Mouse (Mus musculus): ENCODE results near the gene Frs2. TPM values are rescaled to one million over a fixed set of nuclear protein-coding genes. Genes with fewer than 3 reads are reported as not detected.
A peak's percentile ranks its signal among the peaks of the same experiment; 100 is the strongest.

Gene Frs2
- total and polyA plus RNA-seq, 2 experiments from 2014 or later, result 13.6 to 14.1 TPM

DNA sequence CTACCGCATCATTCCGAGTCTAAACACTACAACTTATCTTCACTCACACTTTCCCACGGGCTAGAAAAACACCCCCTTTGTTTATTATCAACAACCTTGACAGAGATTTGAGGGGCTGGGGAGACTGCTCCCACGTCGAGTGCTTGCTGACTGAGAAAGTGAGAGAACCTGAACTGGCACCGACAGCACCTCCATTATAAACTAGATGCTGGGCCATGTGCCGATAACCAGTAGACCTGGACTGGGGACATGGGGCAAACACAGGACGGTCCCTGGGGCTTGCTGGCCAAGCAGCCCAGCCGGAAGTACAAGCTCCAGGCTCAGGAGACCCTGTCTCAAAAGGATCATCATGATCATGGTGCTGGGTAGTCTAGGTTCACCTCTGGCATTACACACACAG, 1.9 kb downstream of the Frs2 start:
- ATAC-seq (ENCODE audit: insufficient read depth, low read depth) (no peak), DNase-seq (ENCODE audit: low spot score) (no peak)
- WGBS, result 14% methylated on average over 9 of the region's 9 CpGs
- Histone ChIP-seq H3K4me3 (ENCODE audit: low read depth, low read length) (peak overlapping the region; percentile 95), H3K36me3 (replicated peaks; ENCODE audit: control insufficient read depth, insufficient read depth, low read length) (no peaks in the 10 kb centered on the region), H3K4me1 (ENCODE audit: control insufficient read depth, insufficient read depth) (peaks cover 38% of the 10 kb centered on the region), H3K27me3 (ENCODE audit: control insufficient read depth, insufficient read depth, low read length) (no peaks in the 10 kb centered on the region), H3K4me2 (ENCODE audit: low read depth, low read length) (peak overlapping the region; percentile 80), H3K9ac (replicated peaks; ENCODE audit: low read depth, low read length) (peak overlapping the region; percentile 51), H3K27ac (ENCODE audit: low read depth) (peak overlapping the region; percentile 86), H3K9me3 (replicated peaks; ENCODE audit: control insufficient read depth, low read length) (no peaks in the 10 kb centered on the region)
- TF ChIP-seq CTCF (IDR thresholded peaks at IDR 0.05; ENCODE audit: low read depth) (no peak), EP300 (IDR thresholded peaks at IDR 0.05; ENCODE audit: low read depth) (no peak)

DNA sequence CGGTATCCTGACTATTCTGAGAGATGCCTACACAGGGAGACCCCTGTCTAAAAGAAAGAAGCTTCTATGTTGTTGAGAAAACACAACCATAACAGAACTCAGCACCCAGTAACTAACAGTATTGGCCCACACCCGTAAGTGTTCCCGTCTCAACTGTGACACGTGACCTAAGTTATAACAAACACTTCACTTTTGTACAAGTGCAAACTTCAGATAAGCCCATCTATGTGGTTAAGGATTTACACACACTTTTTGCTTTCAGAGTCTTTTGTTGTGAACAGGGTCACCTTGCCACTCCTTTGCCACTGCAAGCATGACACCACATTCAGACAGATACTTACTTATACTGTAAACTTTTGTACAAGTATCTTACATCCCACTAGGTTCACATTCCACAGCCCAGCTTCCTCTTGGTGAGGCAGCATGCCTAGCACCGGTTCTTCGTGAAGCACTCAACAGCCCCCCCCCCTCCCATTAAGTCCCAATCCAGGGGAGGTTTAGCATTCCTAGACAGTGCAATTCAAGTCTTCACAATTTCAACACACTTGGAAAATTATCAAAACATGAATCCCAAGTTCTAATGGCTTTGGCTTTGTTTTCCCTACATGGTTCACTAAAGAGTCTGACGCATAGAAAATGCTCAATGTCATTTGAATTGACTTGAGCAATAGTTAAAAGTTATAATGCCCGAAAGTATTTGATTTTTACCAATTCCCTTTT, 2.6 kb downstream of the Frs2 start:
- DNase-seq (ENCODE audit: low spot score) (peak; percentile 39), ATAC-seq (ENCODE audit: insufficient read depth, low read depth) (no peak)
- Histone ChIP-seq H3K4me3 (ENCODE audit: low read depth, low read length) (peak overlapping the region; percentile 6; the same call in 1 of the 2 replicates), H3K27me3 (ENCODE audit: control insufficient read depth, insufficient read depth, low read length) (no peaks in the 10 kb centered on the region), H3K4me2 (ENCODE audit: low read depth, low read length) (peak overlapping the region; percentile 80), H3K4me1 (ENCODE audit: control insufficient read depth, insufficient read depth) (peaks cover 41% of the 10 kb centered on the region), H3K9me3 (replicated peaks; ENCODE audit: control insufficient read depth, low read length) (no peaks in the 10 kb centered on the region), H3K36me3 (replicated peaks; ENCODE audit: control insufficient read depth, insufficient read depth, low read length) (no peaks in the 10 kb centered on the region), H3K9ac (replicated peaks; ENCODE audit: low read depth, low read length) (no peak overlapping the region), H3K27ac (ENCODE audit: low read depth) (peak overlapping the region; percentile 86)
- no peak for TF ChIP-seq EP300 (IDR thresholded peaks at IDR 0.05; ENCODE audit: low read depth)
- no peak for TF ChIP-seq CTCF (IDR thresholded peaks at IDR 0.05; ENCODE audit: low read depth)
- 30% methylated on average over 8 of the region's 8 CpGs for WGBS

DNA sequence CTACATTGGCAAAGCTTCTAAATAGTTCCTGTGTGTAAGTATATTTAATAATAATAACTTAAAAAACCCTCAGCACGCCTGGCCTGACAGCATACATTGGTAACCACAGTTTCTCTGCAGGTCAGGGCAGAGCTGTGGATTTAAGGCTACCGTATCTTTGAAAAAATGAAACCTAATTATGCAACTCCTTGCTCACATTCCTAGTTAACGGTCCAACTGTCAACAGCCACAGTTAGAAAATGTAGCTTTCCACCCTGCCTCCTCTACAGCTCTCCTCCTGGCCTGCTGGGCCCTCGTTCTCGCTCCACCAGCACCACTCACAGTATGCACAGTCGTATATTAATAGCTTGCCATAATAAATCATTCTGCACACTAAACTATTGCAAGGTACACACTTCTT, 3.7 kb downstream of the Frs2 start:
- H3K9me3 ChIP-seq (replicated peaks; ENCODE audit: control insufficient read depth, low read length), result no peaks in the 10 kb centered on the region
- 0 out of 2 replicates have a peak overlapping the region, but pooled peaks have one; percentile 1 for H3K4me3 ChIP-seq (ENCODE audit: low read depth, low read length)
- peak overlapping the region; percentile 86 for H3K27ac ChIP-seq (ENCODE audit: low read depth)
- H3K27me3 ChIP-seq (ENCODE audit: control insufficient read depth, insufficient read depth, low read length), result no peaks in the 10 kb centered on the region
- DNase-seq (ENCODE audit: low spot score) (peak; percentile 15), ATAC-seq (ENCODE audit: insufficient read depth, low read depth) (no peak)
- no peaks in the 10 kb centered on the region for H3K36me3 ChIP-seq (replicated peaks; ENCODE audit: control insufficient read depth, insufficient read depth, low read length)
- peak overlapping the region; percentile 80 for H3K4me2 ChIP-seq (ENCODE audit: low read depth, low read length)
- TF ChIP-seq CTCF (IDR thresholded peaks at IDR 0.05; ENCODE audit: low read depth), result no peak
- no peak for TF ChIP-seq EP300 (IDR thresholded peaks at IDR 0.05; ENCODE audit: low read depth)
- H3K4me1 ChIP-seq (ENCODE audit: control insufficient read depth, insufficient read depth), result peaks cover 33% of the 10 kb centered on the region
- no peak overlapping the region for H3K9ac ChIP-seq (replicated peaks; ENCODE audit: low read depth, low read length)
- WGBS, result 34% methylated on average over 6 of the region's 6 CpGs

DNA sequence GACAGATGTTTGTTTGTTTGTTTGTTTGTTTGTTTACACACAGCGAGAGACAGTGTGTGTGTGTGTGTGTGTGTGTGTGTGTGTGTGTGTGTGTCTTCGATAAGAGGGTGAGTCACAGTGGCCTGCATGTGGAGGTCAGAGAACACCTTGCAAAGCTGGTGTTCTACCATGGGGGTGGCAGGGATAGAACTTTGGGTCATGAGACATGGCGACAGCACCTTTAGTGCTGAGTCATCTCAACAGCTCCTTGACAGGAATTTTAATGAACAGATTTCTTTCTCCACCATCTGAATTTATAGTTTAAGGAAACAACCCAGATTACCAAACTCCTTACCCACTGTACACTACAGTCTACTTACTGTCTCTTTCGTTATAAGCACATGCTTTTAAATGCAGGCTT, 4.3 kb downstream of the Frs2 start:
- 68% methylated on average over 4 of the region's 4 CpGs for WGBS
- ATAC-seq (ENCODE audit: insufficient read depth, low read depth) (no peak), DNase-seq (ENCODE audit: low spot score) (peak; percentile 21)
- Histone ChIP-seq H3K4me3 (ENCODE audit: low read depth, low read length) (0 out of 2 replicates have a peak overlapping the region, but pooled peaks have one; percentile 1), H3K27ac (ENCODE audit: low read depth) (peak overlapping the region; percentile 86), H3K4me1 (ENCODE audit: control insufficient read depth, insufficient read depth) (peaks cover 33% of the 10 kb centered on the region), H3K27me3 (ENCODE audit: control insufficient read depth, insufficient read depth, low read length) (no peaks in the 10 kb centered on the region), H3K9ac (replicated peaks; ENCODE audit: low read depth, low read length) (no peak overlapping the region), H3K9me3 (replicated peaks; ENCODE audit: control insufficient read depth, low read length) (no peaks in the 10 kb centered on the region), H3K36me3 (replicated peaks; ENCODE audit: control insufficient read depth, insufficient read depth, low read length) (no peaks in the 10 kb centered on the region), H3K4me2 (ENCODE audit: low read depth, low read length) (peak overlapping the region; percentile 80; the same call in 1 of the 2 replicates)
- no peak for TF ChIP-seq EP300 (IDR thresholded peaks at IDR 0.05; ENCODE audit: low read depth)
- TF ChIP-seq CTCF (IDR thresholded peaks at IDR 0.05; ENCODE audit: low read depth), result no peak

- Histone ChIP-seq H3K27ac (ENCODE audit: low read depth) (no peak overlapping the region), H3K9ac (replicated peaks; ENCODE audit: low read depth, low read length) (no peak overlapping the region), H3K27me3 (ENCODE audit: control insufficient read depth, insufficient read depth, low read length) (no peaks in the 10 kb centered on the region), H3K9me3 (replicated peaks; ENCODE audit: control insufficient read depth, low read length) (no peaks in the 10 kb centered on the region), H3K4me2 (ENCODE audit: low read depth, low read length) (no peak overlapping the region), H3K4me3 (ENCODE audit: low read depth, low read length) (no peak overlapping the region), H3K36me3 (replicated peaks; ENCODE audit: control insufficient read depth, insufficient read depth, low read length) (no peaks in the 10 kb centered on the region), H3K4me1 (ENCODE audit: control insufficient read depth, insufficient read depth) (peaks cover 37% of the 10 kb centered on the region)
- DNase-seq (ENCODE audit: low spot score) (no peak), ATAC-seq (ENCODE audit: insufficient read depth, low read depth) (no peak)
- TF ChIP-seq EP300 (IDR thresholded peaks at IDR 0.05; ENCODE audit: low read depth), result no peak
- TF ChIP-seq CTCF (IDR thresholded peaks at IDR 0.05; ENCODE audit: low read depth), result no peak
- 88% methylated on average over 2 of the region's 2 CpGs for WGBS
These were observed 5.0 kb downstream of the Frs2 start for GRCm38 (mm10) chr10:117143311-117143710.
